Mouse (Mus musculus): ENCODE results near the gene Anks1. TPM values are rescaled to one million over a fixed set of nuclear protein-coding genes. Genes with fewer than 3 reads are reported as not detected.
A peak's percentile ranks its signal among the peaks of the same experiment; 100 is the strongest.
"Not testable (repeated sequence)": the region's sequence is repeated elsewhere in the genome, so short reads cannot be mapped to it uniquely, and the experiment has no call there.

Anks1 gene
- total RNA-seq, 1 experiment from 2014 or later = 25.7 TPM

DNA sequence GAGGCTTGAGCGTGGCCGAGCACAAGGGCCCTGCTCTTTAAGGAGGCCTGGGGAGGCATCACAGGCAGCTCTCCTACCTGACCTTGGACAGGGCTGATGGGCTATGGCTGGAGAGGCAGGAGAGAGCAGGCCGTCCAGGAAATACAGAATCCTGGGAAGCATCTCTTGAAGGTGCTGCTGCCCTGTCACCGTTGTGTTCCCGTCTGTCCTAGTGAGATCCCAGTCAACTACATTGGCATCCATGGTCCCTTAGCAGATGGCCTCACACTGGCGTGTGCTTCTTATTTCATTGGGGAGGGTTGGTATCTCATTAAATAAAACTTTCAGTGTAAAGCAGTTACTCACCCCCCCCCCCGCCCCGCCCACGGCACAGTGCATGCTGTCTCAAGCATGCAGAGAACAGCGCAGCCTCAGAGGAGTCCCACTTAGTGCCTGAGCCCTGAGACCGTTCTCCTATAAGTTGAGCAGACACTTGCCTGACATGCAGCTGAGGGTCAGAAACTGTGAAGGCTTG lies 57.5 kb downstream of the Anks1 start:
- no peak for DNase-seq

DNA sequence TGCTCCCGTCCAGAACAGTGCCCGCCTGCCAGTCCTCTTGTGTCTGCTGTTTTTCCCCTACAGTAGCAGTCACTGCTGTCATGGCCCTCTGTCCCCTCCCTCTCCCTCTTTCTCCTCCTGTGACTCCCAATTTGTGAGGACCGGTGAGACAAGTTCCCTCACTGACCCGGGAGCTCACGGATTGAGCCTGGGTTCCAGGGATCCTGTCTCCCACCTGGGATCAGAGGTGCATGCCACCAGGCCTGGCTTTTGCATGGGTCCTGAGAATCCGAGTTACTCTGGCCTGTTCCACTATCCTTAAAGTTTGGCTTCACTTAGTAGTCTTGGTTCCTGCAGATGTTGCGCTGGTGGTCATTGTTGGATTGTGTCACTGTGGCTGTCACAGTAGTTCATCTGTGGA lies 58.4 kb downstream of the Anks1 start:
- DNase-seq = no peak

DNA sequence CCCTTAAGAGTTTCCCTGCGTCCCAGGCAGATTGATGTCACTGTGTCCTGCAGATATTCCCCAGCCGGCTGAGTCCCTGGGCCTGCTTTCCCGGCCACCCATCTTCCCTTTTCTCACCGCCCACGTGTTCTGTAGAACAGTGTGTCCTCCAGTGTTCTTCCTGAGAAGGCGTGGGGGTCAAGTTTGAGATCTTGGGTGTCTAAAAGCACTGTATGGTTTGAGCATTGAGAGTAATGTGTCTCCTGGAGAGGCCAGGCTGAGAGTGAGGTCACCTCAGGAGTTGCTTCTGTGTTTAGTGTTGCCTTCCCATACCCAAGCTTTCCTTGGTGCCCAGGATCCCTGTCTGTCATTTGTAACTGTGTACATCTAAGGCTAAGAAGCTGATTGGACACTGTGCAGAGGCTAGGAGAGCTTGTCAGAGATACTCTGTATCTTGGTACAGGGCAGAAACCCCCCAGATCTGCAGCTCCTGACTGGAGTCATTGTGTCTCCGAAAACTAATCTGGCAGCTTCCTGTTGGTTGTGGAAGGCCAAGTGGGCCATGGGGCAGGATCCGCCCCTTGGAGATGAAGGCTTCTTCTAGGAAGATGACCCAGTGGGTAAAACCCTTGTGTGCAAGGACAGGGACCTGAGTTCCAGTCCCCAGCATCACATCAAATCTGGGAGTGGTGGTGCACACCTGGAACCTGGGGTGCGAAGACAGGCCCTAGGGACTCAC lies 59.1 kb downstream of the Anks1 start:
- peak; percentile 39 for DNase-seq

DNA sequence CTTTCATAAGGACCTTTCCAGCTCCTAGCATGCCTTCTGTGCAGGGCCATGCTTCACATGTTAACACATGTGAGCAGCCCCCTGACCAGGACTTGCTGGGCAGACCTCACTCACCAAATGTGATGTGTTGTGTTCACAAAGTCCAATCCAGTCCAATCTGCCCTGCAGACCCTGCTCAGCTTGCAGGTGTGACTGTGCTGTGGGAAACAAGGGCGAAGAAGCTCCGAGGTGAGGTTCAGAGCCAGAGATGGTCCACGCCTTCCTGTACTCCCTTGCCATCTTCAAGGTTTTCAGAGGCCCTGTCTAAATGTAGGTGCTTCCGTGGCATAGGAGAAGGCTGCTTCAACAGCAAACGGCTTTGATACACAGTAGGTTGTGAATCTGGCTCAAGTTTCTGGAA lies 59.8 kb downstream of the Anks1 start:
- DNase-seq = no peak

DNA sequence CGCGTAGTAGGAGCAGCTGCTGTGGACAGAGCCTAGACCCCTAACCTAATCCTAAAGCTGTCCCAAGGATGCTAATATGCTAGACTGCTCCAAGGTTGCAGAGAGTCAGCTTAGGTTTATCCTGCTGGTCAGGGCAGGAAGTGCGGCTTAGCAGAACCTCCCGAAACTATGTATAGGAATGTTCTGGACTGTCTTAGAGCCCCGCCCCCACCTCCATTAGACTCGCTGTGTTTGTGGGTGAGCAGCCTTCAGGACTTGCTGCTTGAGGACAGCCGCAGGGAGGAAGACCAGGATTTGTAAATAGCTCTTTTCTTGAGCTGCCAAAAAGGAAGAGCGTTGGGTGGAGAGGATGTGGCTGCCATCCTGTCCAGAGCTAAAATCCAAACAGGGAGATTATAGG lies 60.3 kb downstream of the Anks1 start:
- peak; percentile 64 for DNase-seq

DNA sequence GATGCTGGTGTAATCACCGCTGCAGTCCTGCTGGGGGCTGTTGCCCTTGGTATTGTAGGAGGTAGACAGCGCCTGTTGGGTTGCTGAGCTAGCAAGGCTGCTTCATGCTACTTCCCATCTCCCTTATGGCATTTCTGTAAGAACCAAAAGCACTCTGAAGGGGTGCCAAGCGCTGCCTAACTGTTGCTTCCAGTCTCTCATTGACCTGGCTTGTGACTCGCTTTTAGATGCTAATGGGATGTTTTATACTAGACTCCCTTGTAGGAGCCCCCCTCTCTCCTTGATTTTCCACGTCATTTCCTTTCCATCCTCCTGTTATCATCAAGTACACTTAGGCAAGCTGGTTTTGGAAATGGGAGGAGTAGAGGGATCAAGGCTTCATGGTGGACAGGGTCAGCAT lies 60.8 kb downstream of the Anks1 start:
- DNase-seq = no peak

DNA sequence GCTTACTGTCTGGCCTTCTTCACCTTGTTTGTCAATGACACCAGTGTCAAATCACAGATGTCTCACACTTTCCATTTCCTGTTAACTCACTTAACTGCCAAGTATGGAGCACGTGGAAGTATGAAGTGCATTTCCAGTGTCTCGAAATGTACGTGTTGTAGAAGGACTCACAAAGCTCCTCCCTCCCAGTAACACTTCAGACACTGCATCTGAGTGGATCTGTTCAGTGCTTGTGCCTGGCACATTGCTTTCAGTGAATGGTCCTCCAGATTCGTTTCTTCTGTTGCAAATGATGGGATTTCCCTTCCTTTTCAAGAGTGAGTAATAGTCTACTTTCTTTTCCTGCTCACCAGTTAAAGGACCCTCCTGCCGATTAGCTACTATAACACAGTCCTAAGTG lies 61.2 kb downstream of the Anks1 start:
- no peak for DNase-seq

DNA sequence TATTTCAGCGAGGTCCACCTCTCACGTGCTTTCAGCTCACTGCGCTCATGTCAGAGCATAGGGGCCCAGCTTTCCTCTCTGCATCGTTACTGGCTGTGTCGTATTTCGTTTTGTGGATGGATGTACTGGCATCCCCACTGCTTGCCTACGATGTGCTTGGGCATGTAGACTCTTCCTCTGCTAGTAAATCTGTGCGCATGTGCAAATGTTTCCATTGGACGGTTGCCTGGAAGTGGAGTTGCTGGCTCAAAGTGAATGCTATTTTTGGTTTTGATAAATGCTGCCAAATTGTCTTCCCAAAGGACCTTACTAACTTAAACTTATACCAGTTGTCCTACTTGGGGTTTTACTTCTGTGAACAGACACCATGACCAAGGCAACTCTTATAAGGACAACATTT lies 62.4 kb downstream of the Anks1 start:
- DNase-seq = peak; percentile 80

DNA sequence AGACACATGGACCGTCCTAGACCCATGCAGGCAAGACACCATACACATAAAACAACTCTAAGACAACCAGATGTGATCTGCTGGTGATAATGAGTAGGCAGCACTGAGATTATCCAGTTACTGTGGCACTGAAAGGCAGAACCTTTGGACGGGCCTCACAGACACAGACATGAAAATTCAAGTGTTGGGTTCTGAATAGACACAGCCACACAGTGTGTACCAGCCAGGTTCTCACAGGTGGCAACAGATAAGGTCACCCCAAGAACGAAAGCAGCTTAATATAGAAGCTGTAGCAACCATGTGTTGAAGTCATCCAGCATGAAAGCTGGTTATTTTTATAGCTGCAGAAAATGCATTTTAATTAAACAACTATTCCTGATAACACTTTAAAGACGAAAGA lies 64.2 kb downstream of the Anks1 start:
- no peak for DNase-seq

DNA sequence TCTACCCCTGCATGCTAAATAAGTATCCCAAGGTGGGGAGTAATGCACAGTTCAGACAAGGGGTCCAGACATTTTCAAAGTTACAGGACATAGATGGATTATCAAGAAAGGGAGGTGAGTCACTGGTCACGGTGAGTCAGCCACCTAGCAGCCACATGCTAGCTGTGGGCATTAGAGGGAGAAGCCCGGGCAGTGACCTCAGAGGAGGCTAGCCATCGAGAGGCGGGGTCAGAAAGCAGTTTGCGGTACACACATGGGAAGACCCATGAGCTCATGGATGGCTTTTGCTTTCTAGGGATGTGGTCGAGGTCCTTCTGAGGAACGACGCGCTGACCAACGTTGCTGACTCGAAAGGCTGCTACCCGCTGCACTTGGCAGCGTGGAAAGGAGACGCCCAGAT lies 67.2 kb downstream of the Anks1 start:
- peak; percentile 61 for DNase-seq

DNA sequence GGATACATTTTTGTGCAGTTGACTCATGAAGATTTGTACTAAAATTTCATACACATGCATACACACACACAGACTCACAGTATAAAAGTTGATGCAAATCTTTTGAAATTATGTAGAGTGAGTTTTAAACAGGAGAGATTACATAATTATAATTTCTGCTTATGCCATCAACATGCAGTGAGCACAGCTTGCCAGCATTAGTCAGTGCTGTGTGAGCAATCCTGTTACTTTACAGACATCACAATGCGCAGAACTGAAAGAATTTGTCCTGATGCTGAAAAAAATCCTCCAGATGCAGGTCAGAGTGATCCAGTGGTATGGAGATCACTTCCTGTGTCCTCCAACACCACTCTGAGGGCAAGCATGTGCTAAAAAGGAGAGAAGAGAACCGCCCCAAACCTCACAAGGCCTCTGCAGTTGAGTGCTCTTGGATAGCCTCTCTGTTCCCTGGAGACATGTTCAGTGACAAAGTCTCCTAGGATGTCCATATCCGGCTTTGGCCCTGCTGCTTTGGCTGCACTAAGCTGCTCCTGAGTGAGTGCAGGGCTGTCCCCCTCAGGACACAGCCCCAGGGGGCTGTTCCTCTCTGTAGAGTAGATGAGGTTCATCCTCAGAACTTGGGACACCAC lies 68.0 kb downstream of the Anks1 start:
- DNase-seq = no peak

DNA sequence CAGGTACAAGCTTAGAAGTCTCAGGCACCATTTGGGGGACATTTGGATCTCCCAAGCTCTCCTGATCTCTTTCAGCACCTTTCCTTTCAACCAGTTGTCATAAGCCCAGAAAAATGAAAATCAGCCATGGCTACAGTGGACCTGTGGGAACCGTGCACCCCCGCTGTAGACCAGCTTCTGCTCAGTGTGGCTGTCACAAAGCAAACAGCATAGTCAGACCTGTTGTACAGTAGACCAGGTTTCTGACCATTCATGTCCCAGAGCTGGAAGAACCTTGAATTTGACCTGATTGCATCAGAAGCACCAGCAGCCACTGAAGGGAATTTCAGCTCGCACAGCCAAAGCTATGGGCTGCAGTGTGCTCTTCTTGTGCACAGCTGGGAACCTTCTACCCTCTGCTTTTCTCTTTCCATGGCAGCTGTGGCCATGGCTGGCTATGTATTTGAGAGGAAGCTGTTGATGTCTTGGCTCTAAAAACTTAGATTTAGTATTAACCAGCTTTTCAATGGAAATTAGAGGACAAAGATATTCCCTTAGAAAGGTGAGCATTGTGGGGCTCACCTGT lies 71.4 kb downstream of the Anks1 start:
- peak; percentile 35 for DNase-seq

DNA sequence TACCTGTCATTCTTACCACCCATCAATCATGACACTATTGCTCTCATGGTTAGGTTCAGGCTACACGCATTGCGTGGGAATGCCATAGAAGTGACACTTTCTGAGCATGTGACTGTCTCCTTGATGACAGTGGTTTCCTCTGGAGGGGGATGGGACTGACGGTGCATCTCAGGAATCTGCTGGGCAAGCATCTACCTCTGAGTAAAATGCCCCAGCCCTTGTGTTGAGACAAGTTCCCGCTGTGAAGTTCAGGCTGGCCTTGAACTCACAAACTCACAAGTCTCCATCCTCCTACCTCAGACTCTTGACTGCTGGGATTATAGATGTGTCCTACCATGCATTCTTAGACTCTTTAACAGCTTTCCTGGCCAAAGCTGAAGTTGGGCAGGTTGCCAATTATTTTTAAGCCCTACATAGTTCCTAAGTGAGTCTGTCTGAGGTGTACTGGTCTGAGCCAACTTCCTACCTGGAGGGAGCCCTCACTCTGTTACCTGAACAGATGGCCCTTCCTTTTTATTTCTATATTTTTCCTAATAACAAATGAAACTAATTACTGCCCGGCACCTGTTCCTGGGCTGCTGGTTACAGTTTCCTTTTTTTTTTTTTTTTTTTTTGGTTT lies 72.5 kb downstream of the Anks1 start:
- DNase-seq = no peak

DNA sequence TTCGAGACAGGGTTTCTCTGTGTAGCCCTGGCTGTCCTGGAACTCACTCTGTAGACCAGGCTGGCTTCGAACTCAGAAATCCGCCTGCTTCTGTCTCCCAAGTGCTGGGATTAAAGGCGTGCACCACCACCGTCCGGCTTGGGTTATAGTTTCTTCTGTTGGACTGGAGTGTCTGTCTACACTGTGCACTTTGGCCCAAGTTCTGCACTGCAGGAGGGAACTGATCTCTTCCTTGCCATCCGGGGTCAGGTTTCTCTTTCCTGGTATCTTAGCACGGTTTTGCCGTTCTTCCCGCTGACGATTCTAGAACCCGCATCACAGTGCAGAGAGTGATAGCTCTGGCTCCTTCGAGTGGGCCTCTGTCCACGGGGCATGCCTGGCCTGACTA lies 73.0 kb downstream of the Anks1 start:
- DNase-seq = not testable (repeated sequence)

DNA sequence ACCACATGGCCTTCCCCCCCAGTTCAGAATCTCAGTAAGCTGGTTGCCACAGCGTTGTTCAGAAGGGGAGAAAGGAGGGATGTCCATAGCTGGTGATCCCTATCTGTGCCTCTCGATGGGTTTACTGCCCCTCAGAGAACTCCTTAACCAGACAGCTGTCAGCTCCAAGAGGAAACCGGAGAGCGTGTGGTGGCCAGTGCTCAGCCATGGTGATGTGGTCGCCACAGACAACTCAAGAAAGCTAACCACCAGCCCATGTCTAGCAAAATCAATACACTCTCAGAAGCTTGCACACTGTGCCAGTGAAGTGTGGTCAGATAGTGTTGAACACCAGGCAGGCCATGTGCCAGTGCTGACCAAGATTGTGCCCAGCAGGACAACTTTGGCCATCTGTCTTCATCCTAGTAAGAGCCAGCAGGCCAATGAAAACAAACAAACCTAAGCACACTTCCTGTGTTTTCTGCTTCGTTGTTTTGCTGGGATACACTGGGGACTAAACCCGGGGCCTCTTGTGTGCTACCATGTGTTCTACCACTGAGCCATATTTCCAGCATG lies 73.7 kb downstream of the Anks1 start:
- DNase-seq = no peak

DNA sequence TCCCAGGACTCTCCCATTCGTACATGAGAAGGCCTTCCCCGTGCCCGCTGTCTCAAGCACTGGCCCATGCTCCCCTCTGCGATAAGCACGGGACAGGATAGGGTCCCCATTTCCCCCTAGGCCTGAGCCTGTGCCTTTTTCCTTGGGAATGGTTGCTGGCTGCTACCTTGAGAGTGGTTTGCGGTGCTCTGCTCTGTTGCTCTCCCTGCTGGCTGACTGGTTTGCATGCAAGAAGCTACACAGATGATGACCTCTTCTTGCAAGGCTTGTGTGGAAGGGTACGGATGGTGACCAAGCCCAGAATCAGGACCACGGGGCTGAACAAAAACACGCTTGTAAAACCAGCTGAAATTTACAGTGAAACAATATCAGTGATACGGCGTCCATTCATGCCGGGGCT lies 75.3 kb downstream of the Anks1 start:
- DNase-seq = no peak

DNA sequence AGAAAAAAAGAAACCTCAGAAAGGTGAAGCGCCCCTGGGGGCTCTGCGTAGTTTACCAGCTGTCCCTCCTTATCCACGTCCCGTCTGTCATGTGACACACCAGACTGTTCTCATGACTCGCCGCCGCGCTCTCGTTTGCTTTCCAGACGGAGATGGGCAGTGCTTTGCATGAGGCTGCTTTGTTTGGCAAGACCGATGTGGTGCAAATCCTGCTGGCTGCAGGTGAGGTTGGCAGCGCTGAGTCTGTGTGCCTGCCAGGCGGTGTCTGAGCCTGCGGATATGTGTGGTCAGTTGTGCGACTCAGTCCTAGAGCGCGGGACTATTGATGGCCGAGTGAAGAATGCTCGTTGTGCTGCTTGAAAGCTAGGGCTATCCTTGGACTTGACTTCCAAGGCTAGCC lies 77.0 kb downstream of the Anks1 start:
- DNase-seq = no peak

DNA sequence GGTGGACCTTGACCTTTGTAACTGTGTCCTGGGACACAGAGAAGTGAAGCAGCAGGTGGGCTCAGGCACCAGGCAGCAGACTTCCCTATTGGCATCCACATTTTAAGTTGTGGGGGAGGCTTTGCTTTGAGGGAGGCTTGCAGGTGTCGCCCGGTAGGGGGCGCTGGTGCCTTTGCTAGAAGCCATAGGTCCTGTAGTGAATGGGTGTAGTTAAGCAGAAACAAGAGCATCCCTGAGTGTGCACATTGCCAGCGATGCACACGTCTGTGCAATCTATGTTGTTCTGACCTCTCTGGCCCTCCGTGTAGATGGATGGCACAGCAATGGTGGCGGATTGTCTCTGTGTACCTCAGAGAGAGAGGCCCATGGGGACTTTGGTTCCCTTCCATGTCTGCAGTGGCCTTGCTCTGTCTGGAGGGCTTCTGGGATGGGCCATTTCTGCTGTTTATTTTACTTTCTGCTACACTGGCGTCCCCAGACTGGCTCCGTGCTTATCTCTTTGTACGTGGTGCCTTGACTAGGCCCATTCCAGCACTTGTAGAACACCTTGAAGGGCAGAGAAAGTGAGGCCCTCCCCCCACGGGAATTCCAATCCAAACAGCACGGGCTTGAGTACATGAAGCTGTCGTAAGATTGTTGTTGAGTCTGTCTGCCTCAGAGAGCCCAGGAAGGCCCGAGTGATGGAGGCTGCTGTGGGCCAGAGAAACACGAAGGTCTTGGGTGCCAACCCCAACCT lies 80.9 kb downstream of the Anks1 start:
- peak; percentile 94 for DNase-seq

DNA sequence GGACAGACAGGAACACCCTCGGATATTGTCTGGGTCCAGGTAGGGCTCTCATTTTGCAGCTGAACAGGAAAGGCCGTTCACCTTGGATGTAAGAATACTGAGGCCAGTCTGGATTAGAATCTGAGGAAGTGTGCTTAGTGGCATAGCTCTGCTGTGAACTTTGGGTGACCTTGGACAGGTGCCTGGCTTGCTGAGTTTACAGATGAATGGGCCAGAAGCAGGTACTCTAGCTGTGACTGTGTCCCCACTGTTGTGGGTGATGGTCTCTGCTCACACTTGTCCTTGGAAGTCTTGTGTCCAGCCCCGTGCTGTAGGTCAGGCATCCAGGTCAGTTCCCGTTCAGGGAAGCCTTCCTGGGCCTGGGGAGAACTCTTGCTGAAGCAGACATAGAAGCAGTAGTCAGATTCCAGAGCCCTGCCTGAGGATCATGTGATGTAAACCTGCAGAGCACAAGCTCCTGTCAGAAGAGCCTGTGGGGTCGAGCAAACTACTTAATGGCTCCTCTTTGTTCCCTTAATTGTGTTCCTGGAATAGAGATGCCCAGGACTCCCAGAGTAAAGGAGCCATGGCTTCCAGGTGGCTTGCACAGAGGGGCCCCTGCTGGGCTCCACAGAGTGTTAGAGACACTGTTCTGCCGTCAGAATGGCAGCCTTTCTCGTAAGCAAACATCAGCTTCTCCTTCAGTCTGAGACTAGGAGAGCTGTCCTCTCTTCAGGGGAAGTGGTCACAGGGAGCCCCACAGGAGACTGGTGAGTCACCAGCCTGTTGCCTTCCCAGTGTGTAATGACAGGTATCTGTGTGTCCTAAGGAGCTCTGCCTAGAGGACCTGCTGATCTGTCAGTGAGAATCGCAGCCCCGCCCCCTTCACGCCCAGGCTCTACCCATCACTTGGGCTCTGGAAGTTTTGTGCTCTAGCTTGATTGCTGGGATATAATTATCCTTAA lies 85.2 kb downstream of the Anks1 start:
- DNase-seq = no peak

DNA sequence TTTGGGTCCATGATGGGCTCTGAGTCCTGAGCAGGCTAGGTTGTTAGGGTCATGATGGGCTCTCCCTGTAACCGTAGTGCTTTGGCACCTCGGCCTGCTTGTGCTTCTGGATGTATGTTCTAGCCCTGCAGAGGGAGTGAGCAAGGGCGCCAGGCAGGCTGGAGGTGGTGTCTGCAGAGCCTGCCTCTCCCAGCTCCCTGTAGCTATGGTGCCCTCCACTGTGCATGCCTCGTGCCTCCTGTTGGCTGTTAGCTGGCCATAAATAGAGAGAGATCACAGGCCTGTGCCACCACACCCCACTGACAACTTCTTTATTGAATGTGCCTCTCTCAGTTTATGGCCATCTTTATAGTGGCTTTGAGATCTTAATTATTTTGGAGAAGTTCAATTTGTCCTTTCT lies 87.2 kb downstream of the Anks1 start:
- no peak for DNase-seq

DNA sequence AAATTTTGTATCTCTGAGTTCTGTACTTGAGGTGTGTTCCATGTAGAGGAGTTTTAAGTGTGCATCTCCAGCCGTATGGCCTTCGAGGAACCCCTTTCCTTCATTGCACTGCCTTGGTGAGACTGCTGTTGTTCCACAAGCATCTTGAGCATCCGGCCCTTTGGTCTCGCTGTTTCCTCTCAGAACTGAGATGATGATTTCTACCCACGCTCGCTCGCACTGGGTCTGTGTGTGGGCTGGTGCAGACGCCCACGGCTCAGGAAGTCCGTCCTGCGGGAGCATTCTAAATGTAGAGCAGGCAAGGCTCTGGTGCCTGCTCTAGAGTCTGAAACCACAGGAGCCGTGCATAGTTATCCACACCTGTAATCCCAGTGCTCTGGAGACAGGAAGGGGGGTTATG lies 88.1 kb downstream of the Anks1 start:
- no peak for DNase-seq

Measured in adrenal gland, postnatal 14 days (tissue).